Mouse (Mus musculus) macrophage (primary cell): ENCODE measurements around the gene Pak1ip1. TPM values are rescaled to one million over a fixed set of nuclear protein-coding genes. Genes with fewer than 3 reads are reported as not detected.
A peak's percentile ranks its signal among the peaks of the same experiment; 100 is the strongest.
"Not testable (repeated sequence)": the region's sequence is repeated elsewhere in the genome, so short reads cannot be mapped to it uniquely, and the experiment has no call there.

Experiments
- H3K27ac ChIP-seq: fragments of 350-480 bp; formaldehyde crosslinking; 2 replicates; pipeline ENCODE4 v1.9.0; 2021
- H3K36me3 ChIP-seq: fragments of 350-480 bp; formaldehyde crosslinking; 2 replicates; pipeline ENCODE4 v1.9.0; 2021; ENCODE audit errors: inconsistent target
- H3K4me3 ChIP-seq: fragments of 350-480 bp; formaldehyde crosslinking; 2 replicates; pipeline ENCODE4 v1.9.0; 2021; ENCODE audit errors: inconsistent target
- H3K79me2 ChIP-seq: fragments of 350-480 bp; formaldehyde crosslinking; 2 replicates; pipeline ENCODE4 v1.9.0; 2021; ENCODE audit errors: inconsistent target
- WGBS: methylation state at CpG from one replicate; pipeline ENCODE4 v1.1.7; 2026; ENCODE audit warnings: inconsistent platforms; ENCODE audit not compliant: missing documents; 5-methylcytosine and 5-hydroxymethylcytosine counted together
- polyA plus RNA-seq: library from polyadenylated mRNA; stranded (reverse); fragments of 250-400 nt; gene quantifications from 3 replicates; pipeline ENCODE4 v1.2.4, GENCODE M21; 2018; ENCODE audit warnings: inconsistent platforms

The Pak1ip1 gene
- polyA plus RNA-seq, 1 experiment from 2014 or later: 26.7 TPM

- H3K4me3 ChIP-seq, H3K36me3 ChIP-seq, H3K79me2 ChIP-seq, H3K27ac ChIP-seq: not testable (repeated sequence)
- 89% methylated on average over 4 of the region's 4 CpGs for WGBS
Observed at GRCm38 (mm10) chr13:40987608-40988303, 13.1 kb upstream of the Pak1ip1 start.

DNA sequence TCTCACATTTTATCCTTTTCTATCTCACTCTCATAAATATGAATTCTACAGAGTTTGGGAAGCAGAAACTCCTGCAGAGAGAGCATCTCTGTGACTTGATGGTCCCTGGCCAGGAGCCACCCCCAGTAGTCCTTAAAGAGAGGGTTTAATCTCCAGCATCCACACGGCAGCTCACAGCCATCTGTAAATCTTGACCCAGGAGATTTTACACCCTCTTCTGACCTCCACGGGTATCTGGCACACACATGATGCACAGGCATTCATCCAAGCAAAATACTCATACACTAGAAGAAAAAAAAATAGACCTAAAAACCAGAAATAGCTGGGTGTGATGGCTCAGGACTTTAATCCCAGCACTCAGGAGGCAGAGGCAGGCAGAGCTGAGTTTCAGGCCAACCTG is 12.4 kb upstream of the Pak1ip1 start:
- H3K36me3 ChIP-seq: no peaks in the 10 kb centered on the region
- H3K4me3 ChIP-seq: no peak overlapping the region
- H3K79me2 ChIP-seq: no peaks in the 10 kb centered on the region
- 86% methylated on average over 2 of the region's 2 CpGs for WGBS
- no peak overlapping the region for H3K27ac ChIP-seq

GRCm38 (mm10) chr13:40994487-40995263 is 6.1 kb upstream of the Pak1ip1 start:
- no peak overlapping the region for H3K27ac ChIP-seq
- WGBS: 50% methylated on average over 5 of the region's 8 CpGs
- H3K36me3 ChIP-seq: no peaks in the 10 kb centered on the region
- H3K79me2 ChIP-seq: no peaks in the 10 kb centered on the region
- H3K4me3 ChIP-seq: no peak overlapping the region

GRCm38 (mm10) chr13:40998537-40998936 is 2.3 kb upstream of the Pak1ip1 start:
- H3K36me3 ChIP-seq, H3K27ac ChIP-seq, H3K4me3 ChIP-seq: not testable (repeated sequence)
- 95% methylated on average over 5 of the region's 5 CpGs for WGBS
- H3K79me2 ChIP-seq: peaks cover 24% of the 10 kb centered on the region

DNA sequence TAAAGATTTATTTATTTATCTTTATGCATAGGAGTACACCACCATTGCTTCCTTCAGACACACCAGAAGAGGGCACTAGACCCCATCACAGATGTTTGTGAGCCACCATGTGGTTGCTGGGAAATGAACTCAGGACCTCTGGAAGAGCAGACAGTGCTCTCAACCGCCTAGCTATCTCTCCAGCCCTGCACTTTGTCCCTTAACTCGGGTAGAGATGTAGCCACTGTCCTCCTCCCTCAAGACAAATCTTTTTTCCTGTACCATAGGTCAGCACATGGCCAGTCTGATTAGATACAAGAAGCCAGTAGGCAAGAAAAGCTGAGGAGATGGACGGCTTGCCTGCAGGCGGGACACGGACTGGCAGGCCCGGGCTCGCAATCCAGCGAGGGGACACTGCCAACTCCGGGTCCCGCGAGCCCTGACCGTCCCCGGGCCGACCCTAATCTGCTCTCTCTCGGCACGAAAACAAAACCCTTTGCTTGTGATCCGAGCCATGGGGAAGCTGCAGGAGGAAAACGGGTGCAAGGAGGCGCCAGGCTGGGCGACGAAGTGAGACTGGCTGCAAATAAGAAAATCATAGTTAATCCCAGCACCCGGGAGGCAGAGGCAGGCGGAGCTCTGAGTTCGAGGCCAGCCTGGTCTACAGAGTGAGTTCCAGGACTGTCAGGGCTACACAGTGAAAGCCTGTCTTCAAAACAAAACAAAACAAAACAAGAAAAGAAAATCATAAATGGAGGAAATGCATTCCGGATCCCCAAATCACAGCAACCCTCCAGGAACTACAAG is 490 bp upstream of the Pak1ip1 start:
- Histone ChIP-seq H3K79me2 (peaks cover 42% of the 10 kb centered on the region), H3K36me3 (peaks cover 1% of the 10 kb centered on the region; the same call in 1 of the 2 replicates), H3K27ac (peak overlapping the region; percentile 96), H3K4me3 (peak overlapping the region; percentile 91)
- WGBS: under 1% methylated on average over 25 of the region's 25 CpGs

DNA sequence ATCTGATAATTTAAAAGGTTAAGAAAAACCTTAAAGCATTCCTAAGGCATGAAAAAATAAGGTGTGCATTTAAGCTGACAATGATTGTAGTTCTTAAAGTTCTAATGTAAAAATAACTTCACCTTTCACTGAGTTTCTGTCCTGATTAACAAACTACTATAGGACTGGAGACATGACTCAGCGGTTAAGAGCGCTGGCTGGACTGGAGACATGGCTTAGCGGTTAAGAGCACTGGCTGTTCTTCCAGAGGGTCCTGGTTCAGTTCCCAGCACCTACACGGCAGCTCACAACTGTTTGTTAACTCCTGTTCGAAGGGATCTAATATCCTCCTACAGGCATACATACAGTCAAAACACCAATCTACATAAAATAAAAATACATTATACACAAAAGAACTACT is 1.2 kb downstream of the Pak1ip1 start:
- Histone ChIP-seq H3K4me3 (peak overlapping the region; percentile 91), H3K36me3 (peaks cover 17% of the 10 kb centered on the region), H3K79me2 (peaks cover 56% of the 10 kb centered on the region), H3K27ac (no peak overlapping the region)
- 64% methylated on average over 4 of the region's 5 CpGs for WGBS

DNA sequence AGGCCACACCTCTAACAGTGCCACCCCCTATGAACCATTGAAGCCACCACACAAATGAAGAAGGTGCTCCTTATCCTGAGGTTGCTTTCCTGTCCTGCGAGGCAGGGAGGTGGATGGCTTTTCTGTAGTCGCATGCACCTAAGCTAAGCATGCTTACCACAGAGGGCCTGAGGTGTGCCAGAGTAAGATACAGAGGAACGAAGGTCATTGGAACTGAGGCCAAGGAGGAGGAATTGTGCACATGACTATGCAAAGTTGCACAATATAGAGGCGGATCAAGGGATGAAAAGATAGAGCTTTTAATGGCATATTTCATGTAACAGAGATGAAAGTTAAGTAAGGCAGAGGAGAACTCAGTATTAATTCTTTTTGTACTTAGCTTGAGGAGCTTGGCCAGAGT is 5.4 kb downstream of the Pak1ip1 start:
- 92% methylated on average over 4 of the region's 4 CpGs for WGBS
- H3K36me3 ChIP-seq: peaks cover 54% of the 10 kb centered on the region
- H3K27ac ChIP-seq: no peak overlapping the region

GRCm38 (mm10) chr13:41008271-41008670 is 7.4 kb downstream of the Pak1ip1 start:
- H3K4me3 ChIP-seq: no peak overlapping the region
- H3K27ac ChIP-seq: no peak overlapping the region
- 93% methylated on average over 10 of the region's 10 CpGs for WGBS
- peaks cover 35% of the 10 kb centered on the region for H3K79me2 ChIP-seq
- H3K36me3 ChIP-seq: peaks cover 72% of the 10 kb centered on the region

More for the DNA sequence above, 5.4 kb downstream of the Pak1ip1 start:
- H3K79me2 ChIP-seq: peaks cover 55% of the 10 kb centered on the region
- no peak overlapping the region for H3K4me3 ChIP-seq

DNA sequence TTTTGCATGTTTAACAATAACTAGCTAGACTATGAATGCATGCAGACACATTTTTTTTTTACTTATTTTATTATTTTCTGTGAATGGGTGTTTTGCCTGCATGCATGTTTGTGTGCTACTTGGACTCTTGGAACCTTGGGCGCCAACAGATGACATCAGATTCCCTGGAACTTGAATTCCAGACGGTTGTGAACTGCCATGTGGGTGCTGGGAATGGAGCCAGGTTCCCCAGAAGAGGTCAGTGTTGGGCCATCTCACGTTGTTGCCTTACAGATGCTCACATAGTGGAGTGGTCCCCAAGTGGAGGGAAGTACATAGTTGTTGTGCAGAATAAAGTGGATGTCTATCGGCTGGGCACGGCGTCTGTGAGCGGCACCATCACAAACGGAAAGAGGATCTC is 8.1 kb downstream of the Pak1ip1 start:
- Histone ChIP-seq H3K36me3 (peaks cover 74% of the 10 kb centered on the region), H3K27ac (no peak overlapping the region), H3K4me3 (no peak overlapping the region), H3K79me2 (peaks cover 28% of the 10 kb centered on the region)
- 88% methylated on average over 8 of the region's 8 CpGs for WGBS

GRCm38 (mm10) chr13:41015829-41016634 is 15.2 kb downstream of the Pak1ip1 start, which contains the start of gene Tmem14c:
Gene Tmem14c (plus strand): TSS chr13:41016292.
- Histone ChIP-seq H3K4me3 (peak within 1 kb of the TSS; percentile 83), H3K79me2 (peaks cover 46% of the 10 kb centered on the region), H3K36me3 (peaks cover 33% of the 10 kb centered on the region), H3K27ac (peak within 1 kb of the TSS; percentile 80)
- WGBS: under 1% methylated on average over 40 of the region's 43 CpGs

DNA sequence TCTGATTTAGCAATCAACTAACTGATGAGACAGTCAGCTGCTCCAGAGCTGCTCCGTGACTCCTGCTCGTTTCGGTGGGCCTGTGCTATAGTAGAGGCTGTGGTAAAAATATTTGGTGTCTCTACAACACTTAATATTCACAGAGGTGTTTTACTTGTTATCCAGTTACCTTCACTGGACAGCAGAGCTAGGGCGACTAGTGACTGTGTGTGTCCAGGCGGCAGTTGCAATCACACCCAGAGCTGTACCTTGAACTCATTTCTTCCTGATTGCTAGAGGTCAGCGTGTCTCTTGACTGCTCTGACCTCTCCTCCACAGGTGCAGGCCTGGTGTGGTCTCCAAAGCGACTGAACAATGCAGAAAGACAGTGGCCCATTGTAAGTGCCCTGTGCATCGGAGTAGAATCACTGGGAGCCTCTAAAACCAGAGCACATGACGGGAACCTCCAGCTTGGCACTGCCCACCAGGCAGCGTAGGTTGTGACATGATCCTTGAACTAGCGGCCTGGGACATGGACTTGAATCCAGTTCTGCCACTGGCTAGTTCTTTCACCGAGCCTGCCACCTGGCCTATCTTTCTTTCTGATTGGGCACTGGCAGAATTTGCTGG is 16.1 kb downstream of the Pak1ip1 start:
- 49% methylated on average over 12 of the region's 12 CpGs for WGBS
- peaks cover 34% of the 10 kb centered on the region for H3K36me3 ChIP-seq
- peak overlapping the region; percentile 80 for H3K27ac ChIP-seq

GRCm38 (mm10) chr13:41017832-41018231 is 17.0 kb downstream of the Pak1ip1 start:
- WGBS: 94% methylated on average over 3 of the region's 4 CpGs
- peaks cover 34% of the 10 kb centered on the region for H3K36me3 ChIP-seq
- H3K4me3 ChIP-seq: no peak overlapping the region
- peaks cover 47% of the 10 kb centered on the region for H3K79me2 ChIP-seq
- no peak overlapping the region for H3K27ac ChIP-seq

More for the DNA sequence above, 16.1 kb downstream of the Pak1ip1 start:
- peaks cover 47% of the 10 kb centered on the region for H3K79me2 ChIP-seq
- peak overlapping the region; percentile 83 for H3K4me3 ChIP-seq

GRCm38 (mm10) chr13:41018236-41018635 is 17.4 kb downstream of the Pak1ip1 start:
- no peak overlapping the region for H3K27ac ChIP-seq
- 92% methylated on average over 9 of the region's 9 CpGs for WGBS

More at GRCm38 (mm10) chr13:41018236-41018635, 17.4 kb downstream of the Pak1ip1 start:
- H3K79me2 ChIP-seq: peaks cover 47% of the 10 kb centered on the region
- peaks cover 34% of the 10 kb centered on the region for H3K36me3 ChIP-seq
- H3K4me3 ChIP-seq: no peak overlapping the region
